Mouse (Mus musculus) heart, embryonic 12.5 days (tissue): ENCODE results near the gene Snx29. TPM values are rescaled to one million over a fixed set of nuclear protein-coding genes. Genes with fewer than 3 reads are reported as not detected.
"Not testable (repeated sequence)": the region's sequence is repeated elsewhere in the genome, so short reads cannot be mapped to it uniquely, and the experiment has no call there.

Experiments used
- ATAC-seq: fragments of 200-750 bp; cut with Nextera tagmentation; 2 replicates; pipeline ENCODE4 v1.8.0; 2017; ENCODE audit warnings: moderate TSS enrichment, moderate library complexity; ENCODE audit not compliant: insufficient number of reproducible peaks, low FRiP score
- H3K27ac ChIP-seq: fragments of 300-500 bp; sonication (generic); 2 replicates; pipeline ENCODE4 v1.5.1; 2016; ENCODE audit warnings: mild to moderate bottlenecking, moderate library complexity; ENCODE audit not compliant: poor library complexity, severe bottlenecking
- H3K27me3 ChIP-seq: fragments of 300-500 bp; sonication (generic); replicated peaks from 2 replicates; pipeline ENCODE4 v1.6.1; 2016; ENCODE audit warnings: mild to moderate bottlenecking, moderate library complexity
- H3K36me3 ChIP-seq: fragments of 300-500 bp; sonication (generic); 2 replicates; pipeline ENCODE4 v1.6.1; 2016; ENCODE audit warnings: mild to moderate bottlenecking, moderate library complexity
- H3K4me1 ChIP-seq: fragments of 300-500 bp; sonication (generic); replicated peaks from 2 replicates; pipeline ENCODE4 v1.6.1; 2016; ENCODE audit warnings: mild to moderate bottlenecking
- H3K4me2 ChIP-seq: fragments of 300-500 bp; sonication (generic); 2 replicates; pipeline ENCODE4 v1.6.1; 2016; ENCODE audit warnings: mild to moderate bottlenecking, moderate library complexity
- H3K4me3 ChIP-seq: fragments of 300-500 bp; sonication (generic); 2 replicates; pipeline ENCODE4 v1.5.1; 2016; ENCODE audit warnings: mild to moderate bottlenecking
- H3K9ac ChIP-seq: fragments of 300-500 bp; sonication (generic); 2 replicates; pipeline ENCODE4 v1.6.1; 2016; ENCODE audit warnings: mild to moderate bottlenecking, moderate library complexity
- H3K9me3 ChIP-seq: fragments of 300-500 bp; sonication (generic); replicated peaks from 2 replicates; pipeline ENCODE4 v1.6.1; 2016; ENCODE audit warnings: mild to moderate bottlenecking, moderate library complexity
- WGBS: fragments of 180-500 bp; shearing (Covaris S2); methylation state at CpG from one replicate; pipeline ENCODE4 v1.1.7; 2016; 5-methylcytosine and 5-hydroxymethylcytosine counted together
- polyA plus RNA-seq: library from polyadenylated mRNA; unstranded; fragments of >200 nt; fragmentation: Nextera tagmentation; extraction: Ambion mirVana; gene quantifications from 2 replicates; pipeline ENCODE4 v1.2.1, GENCODE M21; 2016

The Snx29 gene
- polyA plus RNA-seq, 1 experiment from 2014 or later: 6.7 TPM

DNA sequence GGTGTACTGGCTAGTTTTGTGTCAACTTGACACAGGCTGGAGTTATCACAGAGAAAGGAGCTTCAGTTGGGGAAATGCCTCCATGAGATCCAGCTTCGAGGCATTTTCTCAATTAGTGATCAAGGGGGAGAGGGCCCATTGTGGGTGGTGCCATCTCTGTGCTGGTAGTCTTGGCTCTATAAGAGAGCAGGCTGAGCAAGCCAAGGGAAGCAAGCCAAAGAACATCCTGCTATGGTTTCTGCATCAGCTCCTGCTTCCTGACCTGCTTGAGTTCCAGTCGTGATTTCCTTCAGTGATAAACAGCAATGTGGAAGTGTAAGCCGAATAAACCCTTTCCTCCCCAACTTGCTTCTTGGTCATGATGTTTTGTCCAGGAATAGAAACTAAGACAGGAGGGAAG is 253.0 kb downstream of the Snx29 start:
- H3K4me1 ChIP-seq: peaks cover 14% of the 10 kb centered on the region
- not testable (repeated sequence) for H3K27ac ChIP-seq, H3K9me3 ChIP-seq, H3K9ac ChIP-seq, H3K27me3 ChIP-seq, H3K4me2 ChIP-seq, ATAC-seq, H3K4me3 ChIP-seq, H3K36me3 ChIP-seq
- 57% methylated on average over 3 of the region's 3 CpGs for WGBS

DNA sequence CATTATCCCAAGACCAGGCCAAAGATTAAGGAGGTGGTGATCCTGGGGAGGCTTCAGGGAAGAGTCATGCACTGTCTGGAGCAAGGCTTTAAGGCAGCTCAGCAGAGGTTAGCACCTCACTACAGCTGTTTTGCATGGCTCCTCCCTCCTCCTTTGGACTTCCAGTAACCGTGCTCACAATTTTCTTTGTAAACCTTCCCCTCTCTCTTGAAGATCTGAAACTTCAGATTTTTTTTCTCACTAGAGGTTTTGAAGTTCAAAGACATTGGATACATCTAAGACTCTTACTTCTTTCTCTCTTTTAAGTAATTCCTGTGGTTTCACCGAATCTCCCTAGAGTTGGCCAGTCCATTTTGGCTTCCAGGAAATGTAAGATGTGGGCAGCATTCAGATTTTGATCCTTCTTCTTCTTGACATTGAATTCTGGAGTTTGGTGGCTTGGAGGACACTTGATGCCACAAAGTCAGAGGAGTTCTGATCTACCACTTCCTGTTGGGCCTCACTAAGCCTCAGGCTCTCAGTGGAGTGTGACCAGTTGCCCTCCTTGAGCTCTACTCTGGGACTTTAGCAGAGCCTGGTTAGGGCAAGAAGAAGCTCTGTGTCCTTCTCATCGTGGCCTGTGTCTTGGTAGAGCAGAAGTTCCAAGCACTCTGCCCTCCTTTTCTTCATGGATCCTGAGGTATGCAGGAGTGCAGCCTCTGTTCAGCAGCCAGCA is 255.0 kb downstream of the Snx29 start:
- no peak for ATAC-seq
- Histone ChIP-seq H3K4me2 (no peak overlapping the region), H3K27me3 (no peaks in the 10 kb centered on the region), H3K9ac (no peak overlapping the region), H3K9me3 (no peaks in the 10 kb centered on the region), H3K27ac (no peak overlapping the region), H3K4me3 (no peak overlapping the region), H3K4me1 (peaks cover 33% of the 10 kb centered on the region), H3K36me3 (no peaks in the 10 kb centered on the region)
- 80% methylated on average over 3 of the region's 3 CpGs for WGBS

DNA sequence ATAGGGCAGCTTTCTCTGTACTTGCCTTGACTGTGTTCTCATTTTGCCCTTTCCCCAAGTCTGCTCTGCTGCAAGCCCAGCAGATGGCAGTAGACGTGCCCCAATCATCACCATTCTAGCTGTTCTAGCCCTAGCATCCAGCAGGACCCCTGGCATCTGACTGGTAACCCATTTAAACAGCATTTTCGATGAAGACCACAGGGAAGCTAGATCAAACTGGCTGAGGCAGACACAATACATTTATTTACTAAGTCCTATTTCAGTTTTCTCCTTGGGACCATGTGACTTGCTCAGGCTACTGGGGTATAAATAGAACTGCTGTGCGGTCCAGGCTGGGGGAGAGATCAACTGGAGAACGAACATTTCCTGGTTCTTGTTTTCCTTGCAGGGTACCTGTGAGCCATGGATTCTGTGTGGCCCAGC is 257.0 kb downstream of the Snx29 start:
- Histone ChIP-seq H3K9me3 (no peaks in the 10 kb centered on the region), H3K27me3 (no peaks in the 10 kb centered on the region), H3K27ac (peak overlapping the region; percentile 75), H3K9ac (no peak overlapping the region), H3K4me3 (no peak overlapping the region), H3K4me2 (0 out of 2 replicates have a peak overlapping the region, but pooled peaks have one; percentile 8), H3K4me1 (peaks cover 41% of the 10 kb centered on the region), H3K36me3 (no peaks in the 10 kb centered on the region)
- 27% methylated on average over 4 of the region's 4 CpGs for WGBS
- ATAC-seq: peak; percentile 49; the same call in 1 of the 2 replicates

DNA sequence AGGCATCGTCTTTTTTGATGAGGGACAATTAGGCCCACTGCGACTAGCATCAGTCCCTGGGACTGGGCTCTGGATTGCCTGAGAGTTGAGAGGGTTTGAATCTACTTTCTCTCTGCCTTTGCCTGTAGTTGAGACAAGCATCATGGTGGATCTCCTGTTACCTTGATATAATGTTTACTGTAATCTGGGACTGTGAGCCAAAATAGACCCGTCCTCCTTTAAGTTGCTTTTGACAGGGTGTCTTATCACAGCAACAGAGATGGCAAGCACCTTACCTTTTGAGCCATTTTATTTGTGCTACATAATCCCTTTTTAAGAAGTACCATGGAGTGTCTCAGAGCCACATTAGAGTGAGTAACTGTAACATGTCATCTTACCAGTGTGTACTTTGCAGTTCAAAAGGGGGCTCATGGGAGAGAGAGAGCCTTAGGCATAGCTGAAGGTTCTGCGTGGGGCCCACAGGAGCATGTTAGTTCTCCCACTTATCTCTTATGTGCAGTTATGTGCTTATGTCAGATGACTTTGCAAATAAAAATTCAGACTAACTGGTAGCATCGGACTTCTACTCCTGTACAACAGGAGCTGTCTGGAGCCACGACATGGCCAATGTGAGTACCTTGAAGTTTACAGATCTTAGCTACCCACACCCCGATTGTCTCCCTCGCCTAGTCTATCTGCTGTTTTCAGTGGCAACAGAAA is 261.4 kb downstream of the Snx29 start:
- Histone ChIP-seq H3K4me1 (peaks cover 51% of the 10 kb centered on the region), H3K4me3 (no peak overlapping the region), H3K27ac (no peak overlapping the region), H3K36me3 (no peaks in the 10 kb centered on the region), H3K27me3 (no peaks in the 10 kb centered on the region), H3K9me3 (0 out of 2 replicates have a peak, but pooled peaks cover 4% of the 10 kb centered on the region), H3K4me2 (no peak overlapping the region), H3K9ac (no peak overlapping the region)
- WGBS: 79% methylated on average over 8 of the region's 8 CpGs
- peak; percentile 59; the same call in 1 of the 2 replicates for ATAC-seq

DNA sequence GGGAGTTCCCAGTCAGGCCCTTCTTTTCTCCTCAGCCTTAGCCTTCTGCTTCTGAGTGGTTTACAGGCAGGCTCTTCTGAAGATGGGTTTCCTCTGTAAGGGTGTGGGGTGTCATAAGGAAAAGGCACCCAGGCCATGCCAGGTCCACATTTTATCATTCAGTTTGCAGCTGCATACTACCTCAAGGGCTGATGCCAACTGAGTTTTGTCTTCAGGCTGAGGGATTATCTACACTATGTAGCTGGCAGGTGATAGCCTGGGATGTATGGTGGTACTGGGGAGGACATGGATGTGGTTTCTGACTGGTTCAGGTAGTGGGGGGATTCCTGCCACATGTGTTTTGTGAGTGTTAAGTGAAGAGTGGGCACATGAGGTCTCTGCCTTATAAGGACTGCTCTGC is 266.0 kb downstream of the Snx29 start:
- Histone ChIP-seq H3K4me3 (no peak overlapping the region), H3K4me1 (peaks cover 28% of the 10 kb centered on the region), H3K9me3 (0 out of 2 replicates have a peak, but pooled peaks cover 4% of the 10 kb centered on the region), H3K27me3 (no peaks in the 10 kb centered on the region), H3K4me2 (no peak overlapping the region), H3K27ac (no peak overlapping the region), H3K36me3 (no peaks in the 10 kb centered on the region), H3K9ac (no peak overlapping the region)
- ATAC-seq: no peak

DNA sequence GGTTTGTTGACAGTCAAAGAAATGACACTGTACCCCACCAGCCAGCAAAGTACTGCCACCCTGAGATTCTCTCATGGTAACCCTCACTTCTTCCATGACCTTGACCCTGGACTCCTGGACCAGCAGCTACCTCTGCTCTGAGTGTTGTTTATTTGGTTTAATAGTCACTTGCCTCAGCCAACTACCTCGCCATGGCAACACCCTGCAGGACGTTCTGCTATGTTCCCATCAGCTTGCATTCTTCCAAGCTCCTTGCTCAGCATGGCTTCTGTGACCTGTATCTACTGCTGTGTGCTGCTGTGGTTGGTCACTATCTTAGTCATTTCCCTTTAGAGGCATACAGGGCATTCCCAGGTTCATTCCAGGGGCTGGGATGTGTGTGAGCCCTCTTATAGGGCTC is 266.6 kb downstream of the Snx29 start:
- Histone ChIP-seq H3K36me3 (no peaks in the 10 kb centered on the region), H3K4me2 (no peak overlapping the region), H3K9me3 (0 out of 2 replicates have a peak, but pooled peaks cover 4% of the 10 kb centered on the region), H3K4me1 (peaks cover 28% of the 10 kb centered on the region), H3K9ac (no peak overlapping the region), H3K27me3 (no peaks in the 10 kb centered on the region), H3K27ac (peak overlapping the region; percentile 70), H3K4me3 (no peak overlapping the region)
- no peak; the same call in 1 of the 2 replicates for ATAC-seq
- 39% methylated on average over 2 of the region's 2 CpGs for WGBS

DNA sequence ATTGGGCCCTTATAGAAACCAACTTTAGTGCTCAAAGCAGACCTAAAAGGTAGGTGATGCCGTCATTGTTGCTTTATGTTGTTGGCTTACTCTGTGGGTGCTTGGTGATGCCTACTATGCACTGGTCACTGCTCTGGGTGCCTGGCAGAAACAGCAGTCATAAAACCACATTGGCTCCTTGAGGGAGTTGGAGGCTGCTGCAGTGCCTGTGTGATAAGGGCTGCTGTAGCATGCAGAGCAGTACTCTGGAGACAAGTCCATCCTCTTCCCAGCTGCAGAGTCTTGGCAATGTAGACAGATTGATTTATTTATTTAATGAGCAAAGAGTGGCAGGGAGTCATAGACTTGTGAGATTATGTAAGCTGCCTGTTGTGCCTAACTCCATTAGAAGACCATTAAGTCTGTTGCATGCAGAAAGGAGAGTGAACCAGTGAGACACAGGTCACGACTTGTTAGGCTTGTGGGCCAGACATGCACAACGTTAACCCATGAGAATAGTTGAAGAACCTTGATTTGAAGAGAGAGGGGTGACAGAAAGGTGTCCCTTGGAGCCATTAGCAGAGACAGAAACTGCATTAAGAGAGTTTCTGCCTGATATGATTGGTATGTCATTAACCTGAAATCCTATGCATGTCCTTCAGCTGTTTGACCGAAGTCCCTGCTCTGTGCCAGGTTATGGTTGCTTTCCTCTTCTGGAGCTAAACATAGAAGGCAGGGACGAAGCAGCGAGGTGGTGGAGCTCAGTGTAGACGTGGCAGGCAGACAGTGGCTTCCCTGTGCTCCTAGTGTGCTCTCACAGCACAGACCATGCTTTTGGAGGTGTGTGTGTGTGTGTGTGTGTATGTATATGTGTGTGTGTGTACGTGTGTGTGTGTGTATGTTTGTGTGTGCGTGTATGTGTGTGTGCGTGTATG is 267.3 kb downstream of the Snx29 start:
- 60% methylated on average over 10 of the region's 10 CpGs for WGBS
- Histone ChIP-seq H3K4me3 (no peak overlapping the region), H3K27ac (peak overlapping the region; percentile 70), H3K36me3 (no peaks in the 10 kb centered on the region), H3K9ac (no peak overlapping the region), H3K9me3 (0 out of 2 replicates have a peak, but pooled peaks cover 4% of the 10 kb centered on the region), H3K27me3 (no peaks in the 10 kb centered on the region), H3K4me1 (peaks cover 28% of the 10 kb centered on the region), H3K4me2 (no peak overlapping the region)
- no peak for ATAC-seq

DNA sequence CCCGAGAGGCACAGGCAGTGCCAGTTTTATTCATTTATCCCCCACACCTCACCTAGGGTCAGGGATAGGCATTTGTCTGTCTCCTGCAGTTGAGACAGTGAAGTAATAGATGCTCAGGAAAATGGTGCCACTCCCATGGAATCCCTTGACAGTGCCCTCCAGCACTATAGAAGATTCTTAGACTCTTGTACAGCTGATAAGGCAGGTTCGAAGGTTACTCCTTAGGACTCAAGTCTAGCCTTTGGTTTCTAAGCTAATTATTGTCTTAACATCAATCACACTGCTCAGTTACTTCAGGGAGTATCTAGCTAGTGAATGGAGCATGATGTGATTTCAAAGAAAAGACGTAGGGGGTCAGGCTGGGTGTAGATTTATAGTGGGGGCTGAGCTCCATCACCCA is 273.9 kb downstream of the Snx29 start:
- no peaks in the 10 kb centered on the region for H3K9me3 ChIP-seq
- H3K4me2 ChIP-seq: no peak overlapping the region
- no peak overlapping the region for H3K27ac ChIP-seq
- no peak overlapping the region for H3K4me3 ChIP-seq
- 89% methylated on average over 3 of the region's 3 CpGs for WGBS
- no peak for ATAC-seq
- no peaks in the 10 kb centered on the region for H3K36me3 ChIP-seq
- no peaks in the 10 kb centered on the region for H3K27me3 ChIP-seq
- no peaks in the 10 kb centered on the region; the same call in 1 of the 2 replicates for H3K4me1 ChIP-seq
- no peak overlapping the region for H3K9ac ChIP-seq

DNA sequence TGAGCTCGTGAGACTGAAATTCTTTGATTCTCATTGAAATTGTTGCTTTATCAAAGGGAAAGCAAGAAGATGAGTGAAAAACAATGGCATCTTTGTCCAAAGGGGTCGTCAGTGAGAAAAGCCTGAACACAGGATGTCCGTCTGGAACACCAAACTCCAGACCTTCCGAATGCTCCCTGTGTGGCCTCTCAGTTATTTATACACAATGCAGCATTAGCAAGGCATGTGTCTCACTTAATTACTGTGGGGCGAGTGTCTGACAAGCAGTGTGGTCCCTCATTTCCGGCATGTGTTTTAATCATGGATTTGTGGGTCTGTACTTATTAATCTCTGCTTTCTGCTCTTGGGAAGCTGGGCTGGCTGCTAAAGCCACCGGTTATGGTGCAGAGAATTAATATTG is 275.1 kb downstream of the Snx29 start:
- no peak for ATAC-seq
- H3K4me3 ChIP-seq: no peak overlapping the region
- no peaks in the 10 kb centered on the region for H3K27me3 ChIP-seq
- H3K9ac ChIP-seq: no peak overlapping the region
- no peak overlapping the region; the same call in 1 of the 2 replicates for H3K27ac ChIP-seq
- H3K4me2 ChIP-seq: no peak overlapping the region
- H3K4me1 ChIP-seq: no peaks in the 10 kb centered on the region; the same call in 1 of the 2 replicates
- H3K9me3 ChIP-seq: no peaks in the 10 kb centered on the region
- no peaks in the 10 kb centered on the region for H3K36me3 ChIP-seq
- 50% methylated on average over 7 of the region's 7 CpGs for WGBS

DNA sequence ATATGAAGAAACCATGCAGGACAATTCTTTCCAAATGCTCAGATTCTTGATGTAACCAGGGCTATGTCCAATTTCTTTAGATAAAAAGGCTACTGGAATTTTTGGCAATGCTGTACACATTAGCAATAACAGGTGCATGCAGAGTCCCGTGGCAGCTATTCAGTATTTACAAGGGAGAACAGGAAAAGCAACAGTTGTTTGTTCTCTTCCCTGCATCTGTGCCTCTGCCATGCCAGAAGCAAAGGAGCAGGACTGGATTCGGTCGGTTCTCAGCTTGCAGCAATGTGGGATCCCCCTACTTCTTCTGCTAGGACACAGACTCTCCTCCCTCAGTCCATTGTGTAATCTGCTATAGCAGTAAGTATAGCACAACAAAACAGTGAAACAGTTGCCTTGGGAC is 276.8 kb downstream of the Snx29 start:
- Histone ChIP-seq H3K9ac (no peak overlapping the region), H3K27ac (no peak overlapping the region), H3K4me2 (no peak overlapping the region), H3K9me3 (no peaks in the 10 kb centered on the region), H3K4me3 (no peak overlapping the region), H3K27me3 (no peaks in the 10 kb centered on the region), H3K4me1 (no peaks in the 10 kb centered on the region; the same call in 1 of the 2 replicates), H3K36me3 (no peaks in the 10 kb centered on the region)
- 75% methylated on average over 3 of the region's 3 CpGs for WGBS
- ATAC-seq: no peak
